Mouse (Mus musculus) myocyte (in vitro differentiated cells): Measurements from ENCODE around the gene Zfp335.
A peak's percentile ranks its signal among the peaks of the same experiment; 100 is the strongest.

Experiments
- CEBPB ChIP-seq: IDR thresholded peaks from 2 replicates; pipeline ENCODE4 v1.6.1; 2011; ENCODE audit warnings: mild to moderate bottlenecking, moderate library complexity; ENCODE audit not compliant: poor library complexity, insufficient read depth, severe bottlenecking
- E2F4 ChIP-seq: IDR thresholded peaks from one replicate; pipeline ENCODE4 v1.6.1; 2011; ENCODE audit warnings: mild to moderate bottlenecking, control low read depth, moderate library complexity; ENCODE audit not compliant: insufficient read depth
- MAX ChIP-seq: IDR thresholded peaks from one replicate; pipeline ENCODE4 v1.6.1; 2011; ENCODE audit warnings: low read depth, mild to moderate bottlenecking, control low read depth
- MYOD1 ChIP-seq, 3 experiments: IDR thresholded peaks; one replicate each; pipeline ENCODE4 v1.6.1; 2011; ENCODE audit warnings: control low read depth in 2 of 3, low read depth in 2 of 3, mild to moderate bottlenecking in 2 of 3, moderate library complexity in 1 of 3; ENCODE audit not compliant: insufficient read length in 2 of 3, control insufficient read depth in 1 of 3
- POLR2A ChIP-seq: IDR thresholded peaks from one replicate; pipeline ENCODE4 v1.6.1; 2011; ENCODE audit warnings: low read depth, mild to moderate bottlenecking, control low read depth, moderate library complexity; ENCODE audit not compliant: insufficient read length
- POLR2AphosphoS2 ChIP-seq: IDR thresholded peaks from one replicate; pipeline ENCODE4 v1.6.1; 2011; ENCODE audit warnings: low read depth, control low read depth; ENCODE audit not compliant: insufficient read length
- REST ChIP-seq: IDR thresholded peaks from one replicate; pipeline ENCODE4 v1.6.1; 2011; ENCODE audit warnings: mild to moderate bottlenecking, control low read depth, moderate library complexity; ENCODE audit not compliant: insufficient read depth, insufficient read length
- SRF ChIP-seq: IDR thresholded peaks from one replicate; pipeline ENCODE4 v1.6.1; 2011; ENCODE audit warnings: low read depth; ENCODE audit not compliant: control insufficient read depth, insufficient read length
- TCF12 ChIP-seq: IDR thresholded peaks from one replicate; pipeline ENCODE4 v1.6.1; 2011; ENCODE audit warnings: mild to moderate bottlenecking, control low read depth; ENCODE audit not compliant: poor library complexity, insufficient read depth, severe bottlenecking

GRCm38 (mm10) chr2:164866741-164867551 lies 44.6 kb downstream of the Zfp335 start:
- TF ChIP-seq TCF12 (no peak), POLR2A (no peak), SRF (no peak), CEBPB (no peak), REST (no peak), POLR2AphosphoS2 (no peak), MAX (peak; percentile 33), E2F4 (no peak), MYOD1 (IDR thresholded peaks at IDR 0.05; ENCODE audit: control insufficient read depth in 1 of 3, insufficient read length in 2 of 3, low read depth in 2 of 3) (no peak)
